Mouse (Mus musculus) brain, embryonic 14.5 days (tissue): ENCODE results near the gene Samd4. TPM values are rescaled to one million over a fixed set of nuclear protein-coding genes. Genes with fewer than 3 reads are reported as not detected.

Experiments used
- DNase-seq: peaks from one replicate; pipeline ENCODE4 v3.0.0-alpha.2; 2011; ENCODE audit warnings: low read depth
- CTCF ChIP-seq: fragments of 200-500 bp; IDR thresholded peaks from 2 replicates; pipeline ENCODE4 v1.5.1; 2012; ENCODE audit warnings: inconsistent platforms, mild to moderate bottlenecking, moderate library complexity, borderline replicate concordance; ENCODE audit not compliant: insufficient read depth, insufficient read length; ENCODE audit errors: extremely low read depth
- POLR2A ChIP-seq: fragments of 200-500 bp; IDR thresholded peaks from 2 replicates; pipeline ENCODE4 v1.6.1; 2012; ENCODE audit warnings: mild to moderate bottlenecking, inconsistent platforms, borderline replicate concordance; ENCODE audit not compliant: poor library complexity, insufficient read depth, insufficient read length, severe bottlenecking; ENCODE audit errors: extremely low read depth
- polyA plus RNA-seq: library from polyadenylated mRNA; depleted of rRNA; stranded (reverse); fragments of >200 nt; gene quantifications from 2 replicates; pipeline ENCODE4 v1.2.3, GENCODE M21; 2012; rRNA removed

Gene Samd4
- polyA plus RNA-seq = 5.8 and 7.8 TPM in 2 replicates

- DNase-seq = peak; percentile 93
- TF ChIP-seq POLR2A = peak; percentile 47; the same call in 1 of the 2 replicates
- no peak for TF ChIP-seq CTCF
Measured at GRCm38 (mm10) chr14:46882431-46883067, at the start of gene Samd4. Gene Samd4, plus strand, starts transcription at chr14:46882854.

- no peak for TF ChIP-seq POLR2A
- no peak for TF ChIP-seq CTCF
- DNase-seq = no peak
Measured at GRCm38 (mm10) chr14:46839326-46839725, 43.3 kb upstream of the Samd4 start.

GRCm38 (mm10) chr14:46845706-46846105 lies 36.9 kb upstream of the Samd4 start:
- no peak for DNase-seq
- no peak for TF ChIP-seq POLR2A
- no peak for TF ChIP-seq CTCF

- DNase-seq = no peak
- no peak for TF ChIP-seq POLR2A
- TF ChIP-seq CTCF = no peak
Measured at GRCm38 (mm10) chr14:46848063-46848590, 34.5 kb upstream of the Samd4 start.

- no peak for DNase-seq
- TF ChIP-seq POLR2A = no peak
Measured at GRCm38 (mm10) chr14:46848736-46849135, 33.9 kb upstream of the Samd4 start.

GRCm38 (mm10) chr14:46849769-46850168 lies 32.9 kb upstream of the Samd4 start:
- TF ChIP-seq POLR2A (no peak), CTCF (no peak)
- DNase-seq = no peak

GRCm38 (mm10) chr14:46853677-46854076 lies 29.0 kb upstream of the Samd4 start:
- DNase-seq = no peak
- no peak for TF ChIP-seq CTCF
- no peak for TF ChIP-seq POLR2A

- no peak for TF ChIP-seq CTCF
- no peak for TF ChIP-seq POLR2A
Measured at GRCm38 (mm10) chr14:46862922-46863321, 19.7 kb upstream of the Samd4 start.

GRCm38 (mm10) chr14:46880935-46881334 lies 1.7 kb upstream of the Samd4 start:
- peak; percentile 82 for DNase-seq
- TF ChIP-seq CTCF = peak; percentile 82
- no peak for TF ChIP-seq POLR2A

More at GRCm38 (mm10) chr14:46862922-46863321, 19.7 kb upstream of the Samd4 start:
- DNase-seq = no peak

- peak; percentile 51 for DNase-seq
- TF ChIP-seq CTCF (no peak), POLR2A (no peak)
Measured at GRCm38 (mm10) chr14:46881581-46882430, 848 bp upstream of the Samd4 start.

GRCm38 (mm10) chr14:46883068-46883870 lies 615 bp downstream of the Samd4 start:
- peak; percentile 89 for DNase-seq
- no peak for TF ChIP-seq POLR2A
- no peak for TF ChIP-seq CTCF

GRCm38 (mm10) chr14:46883871-46884441 lies 1.3 kb downstream of the Samd4 start:
- TF ChIP-seq CTCF = no peak
- TF ChIP-seq POLR2A = no peak
- peak; percentile 66 for DNase-seq
